Mouse (Mus musculus): ENCODE results near the gene Prc1. TPM values are rescaled to one million over a fixed set of nuclear protein-coding genes. Genes with fewer than 3 reads are reported as not detected.

Gene Prc1
- polyA plus RNA-seq, 1 experiment from 2014 or later, result 148 TPM

GRCm38 (mm10) chr7:80331433-80331832 lies 37.2 kb downstream of the Prc1 start:
- ATAC-seq (replicated peaks; ENCODE audit: low FRiP score) (no peak), DNase-seq (ENCODE audit: low spot score) (no peak)
- H3K4me2 ChIP-seq, result no peak overlapping the region
- no peak overlapping the region for H3K9ac ChIP-seq (ENCODE audit: low read depth, low read length)
- peaks cover 3% of the 10 kb centered on the region; the same call in 1 of the 2 replicates for H3K9me3 ChIP-seq (ENCODE audit: control insufficient read depth, low read length)
- 96% methylated on average over 19 of the region's 19 CpGs for WGBS
- no peaks in the 10 kb centered on the region for H3K4me1 ChIP-seq (replicated peaks; ENCODE audit: control insufficient read depth, insufficient read depth, low read length)
- H3K27me3 ChIP-seq (replicated peaks; ENCODE audit: control insufficient read depth, insufficient read depth, low read length), result no peaks in the 10 kb centered on the region
- no peak overlapping the region for H3K4me3 ChIP-seq (ENCODE audit: low read depth, low read length)
- H3K36me3 ChIP-seq (ENCODE audit: control insufficient read depth, insufficient read depth, low read length), result peaks cover 67% of the 10 kb centered on the region
- no peak overlapping the region for H3K27ac ChIP-seq (ENCODE audit: low read depth, low read length)

- Histone ChIP-seq H3K4me2 (no peak overlapping the region), H3K4me3 (ENCODE audit: low read depth, low read length) (no peak overlapping the region), H3K9ac (ENCODE audit: low read depth, low read length) (no peak overlapping the region), H3K27ac (ENCODE audit: low read depth, low read length) (no peak overlapping the region), H3K27me3 (replicated peaks; ENCODE audit: control insufficient read depth, insufficient read depth, low read length) (no peaks in the 10 kb centered on the region), H3K4me1 (replicated peaks; ENCODE audit: control insufficient read depth, insufficient read depth, low read length) (peaks cover 7% of the 10 kb centered on the region), H3K36me3 (ENCODE audit: control insufficient read depth, insufficient read depth, low read length) (peaks cover 50% of the 10 kb centered on the region), H3K9me3 (ENCODE audit: control insufficient read depth, low read length) (peaks cover 3% of the 10 kb centered on the region; the same call in 1 of the 2 replicates)
- WGBS, result 79% methylated on average over 4 of the region's 4 CpGs
- DNase-seq (ENCODE audit: low spot score), result no peak
- no peak for ATAC-seq (replicated peaks; ENCODE audit: low FRiP score)
These were observed 40.6 kb downstream of the Prc1 start for GRCm38 (mm10) chr7:80334848-80335247.

GRCm38 (mm10) chr7:80336932-80337331 lies 42.7 kb downstream of the Prc1 start:
- H3K27me3 ChIP-seq (replicated peaks; ENCODE audit: control insufficient read depth, insufficient read depth, low read length), result no peaks in the 10 kb centered on the region
- H3K4me3 ChIP-seq (ENCODE audit: low read depth, low read length), result no peak overlapping the region
- H3K36me3 ChIP-seq (ENCODE audit: control insufficient read depth, insufficient read depth, low read length), result peaks cover 35% of the 10 kb centered on the region
- DNase-seq (ENCODE audit: low spot score) (no peak), ATAC-seq (replicated peaks; ENCODE audit: low FRiP score) (no peak)
- peaks cover 3% of the 10 kb centered on the region; the same call in 1 of the 2 replicates for H3K9me3 ChIP-seq (ENCODE audit: control insufficient read depth, low read length)
- H3K4me2 ChIP-seq, result no peak overlapping the region
- H3K9ac ChIP-seq (ENCODE audit: low read depth, low read length), result no peak overlapping the region
- no peak overlapping the region for H3K27ac ChIP-seq (ENCODE audit: low read depth, low read length)
- 82% methylated on average over 3 of the region's 3 CpGs for WGBS
- peaks cover 14% of the 10 kb centered on the region for H3K4me1 ChIP-seq (replicated peaks; ENCODE audit: control insufficient read depth, insufficient read depth, low read length)

- peak overlapping the region; percentile 62 for H3K9ac ChIP-seq (ENCODE audit: low read depth, low read length)
- ATAC-seq (replicated peaks; ENCODE audit: low FRiP score) (no peak), DNase-seq (ENCODE audit: low spot score) (no peak)
- H3K27ac ChIP-seq (ENCODE audit: low read depth, low read length), result no peak overlapping the region
- peaks cover 14% of the 10 kb centered on the region for H3K36me3 ChIP-seq (ENCODE audit: control insufficient read depth, insufficient read depth, low read length)
- H3K4me3 ChIP-seq (ENCODE audit: low read depth, low read length), result peak overlapping the region; percentile 69
- H3K4me2 ChIP-seq, result peak overlapping the region; percentile 84
- H3K27me3 ChIP-seq (replicated peaks; ENCODE audit: control insufficient read depth, insufficient read depth, low read length), result no peaks in the 10 kb centered on the region
- WGBS, result 13% methylated on average over 16 of the region's 17 CpGs
- no peaks in the 10 kb centered on the region for H3K9me3 ChIP-seq (ENCODE audit: control insufficient read depth, low read length)
- peaks cover 24% of the 10 kb centered on the region for H3K4me1 ChIP-seq (replicated peaks; ENCODE audit: control insufficient read depth, insufficient read depth, low read length)
These were observed 45.1 kb downstream of the Prc1 start for GRCm38 (mm10) chr7:80339371-80339770.

- WGBS, result under 1% methylated on average over 45 of the region's 45 CpGs
- Histone ChIP-seq H3K27ac (ENCODE audit: low read depth, low read length) (peak overlapping the region; percentile 68), H3K36me3 (ENCODE audit: control insufficient read depth, insufficient read depth, low read length) (peaks cover 10% of the 10 kb centered on the region), H3K9me3 (ENCODE audit: control insufficient read depth, low read length) (no peaks in the 10 kb centered on the region), H3K9ac (ENCODE audit: low read depth, low read length) (peak overlapping the region; percentile 79), H3K27me3 (replicated peaks; ENCODE audit: control insufficient read depth, insufficient read depth, low read length) (no peaks in the 10 kb centered on the region), H3K4me1 (replicated peaks; ENCODE audit: control insufficient read depth, insufficient read depth, low read length) (peaks cover 24% of the 10 kb centered on the region), H3K4me3 (ENCODE audit: low read depth, low read length) (peak overlapping the region; percentile 69), H3K4me2 (peak overlapping the region; percentile 84)
- ATAC-seq (replicated peaks; ENCODE audit: low FRiP score) (peak; percentile 96), DNase-seq (ENCODE audit: low spot score) (peak; percentile 93)
These were observed 45.8 kb downstream of the Prc1 start for GRCm38 (mm10) chr7:80339793-80340628.

GRCm38 (mm10) chr7:80340793-80341192 lies 46.5 kb downstream of the Prc1 start, which contains the start of gene Unc45a:
Gene Unc45a (minus strand): TSS chr7:80341005.
- H3K9me3 ChIP-seq (ENCODE audit: control insufficient read depth, low read length), result no peaks in the 10 kb centered on the region

GRCm38 (mm10) chr7:80341793-80342192 lies 47.5 kb downstream of the Prc1 start:
- 65% methylated on average over 7 of the region's 7 CpGs for WGBS
- DNase-seq (ENCODE audit: low spot score) (no peak), ATAC-seq (replicated peaks; ENCODE audit: low FRiP score) (no peak)
- H3K4me3 ChIP-seq (ENCODE audit: low read depth, low read length), result no peak overlapping the region
- H3K4me2 ChIP-seq, result no peak overlapping the region
- H3K9me3 ChIP-seq (ENCODE audit: control insufficient read depth, low read length), result no peaks in the 10 kb centered on the region
- H3K27me3 ChIP-seq (replicated peaks; ENCODE audit: control insufficient read depth, insufficient read depth, low read length), result no peaks in the 10 kb centered on the region
- H3K9ac ChIP-seq (ENCODE audit: low read depth, low read length), result no peak overlapping the region
- H3K27ac ChIP-seq (ENCODE audit: low read depth, low read length), result no peak overlapping the region
- no peaks in the 10 kb centered on the region for H3K36me3 ChIP-seq (ENCODE audit: control insufficient read depth, insufficient read depth, low read length)
- peaks cover 28% of the 10 kb centered on the region for H3K4me1 ChIP-seq (replicated peaks; ENCODE audit: control insufficient read depth, insufficient read depth, low read length)

More at GRCm38 (mm10) chr7:80340793-80341192, 46.5 kb downstream of the Prc1 start, which contains the start of gene Unc45a:
- H3K4me2 ChIP-seq, result peak within 1 kb of the TSS; percentile 84
- peak; percentile 74 for DNase-seq (ENCODE audit: low spot score)
- peaks cover 24% of the 10 kb centered on the region for H3K4me1 ChIP-seq (replicated peaks; ENCODE audit: control insufficient read depth, insufficient read depth, low read length)
- H3K27me3 ChIP-seq (replicated peaks; ENCODE audit: control insufficient read depth, insufficient read depth, low read length), result no peaks in the 10 kb centered on the region
- peak; percentile 67 for ATAC-seq (replicated peaks; ENCODE audit: low FRiP score)
- peak within 1 kb of the TSS; percentile 68 for H3K27ac ChIP-seq (ENCODE audit: low read depth, low read length)
- peak within 1 kb of the TSS; percentile 69 for H3K4me3 ChIP-seq (ENCODE audit: low read depth, low read length)
- peak within 1 kb of the TSS; percentile 79 for H3K9ac ChIP-seq (ENCODE audit: low read depth, low read length)
- WGBS, result 3% methylated on average over 11 of the region's 11 CpGs
- peaks cover 6% of the 10 kb centered on the region for H3K36me3 ChIP-seq (ENCODE audit: control insufficient read depth, insufficient read depth, low read length)

- H3K27ac ChIP-seq (ENCODE audit: low read depth, low read length), result no peak within 1 kb of the TSS
These were observed 48.6 kb downstream of the Prc1 start, which contains the start of gene Hddc3 for GRCm38 (mm10) chr7:80342858-80343257. Gene Hddc3 (plus strand): TSS chr7:80343104.

More at GRCm38 (mm10) chr7:80342858-80343257, 48.6 kb downstream of the Prc1 start, which contains the start of gene Hddc3:
- under 1% methylated on average over 25 of the region's 25 CpGs for WGBS
- Histone ChIP-seq H3K27me3 (replicated peaks; ENCODE audit: control insufficient read depth, insufficient read depth, low read length) (no peaks in the 10 kb centered on the region), H3K4me2 (peak within 1 kb of the TSS; percentile 93), H3K9ac (ENCODE audit: low read depth, low read length) (peak within 1 kb of the TSS; percentile 72), H3K36me3 (ENCODE audit: control insufficient read depth, insufficient read depth, low read length) (no peaks in the 10 kb centered on the region), H3K9me3 (ENCODE audit: control insufficient read depth, low read length) (no peaks in the 10 kb centered on the region), H3K4me1 (replicated peaks; ENCODE audit: control insufficient read depth, insufficient read depth, low read length) (peaks cover 30% of the 10 kb centered on the region), H3K4me3 (ENCODE audit: low read depth, low read length) (peak within 1 kb of the TSS; percentile 54)
- ATAC-seq (replicated peaks; ENCODE audit: low FRiP score), result peak; percentile 44
- peak; percentile 89 for DNase-seq (ENCODE audit: low spot score)
